Mouse (Mus musculus) T-helper 1 cell (primary cell): Measurements from ENCODE around the gene Med6.

Experiments used
- in situ Hi-C: fragments of 300-600 bp; cut with MboI, MseI; formaldehyde crosslinking; loops from one replicate; pipeline ENCODE4 v1.15.1; 2025; ENCODE audit warnings: high pct_unique_total_duplicates

The Med6 gene

GRCm38 (mm10) chr12:81594902-81595671 lies at the start of gene Med6:
Med6 (minus strand) TSS chr12:81595008.
- in situ Hi-C loops, result loop anchor here (10.0 to 25.0 kb wide), 2 partner anchors 633 to 950 kb away; partner anchors contain the start of genes Erh, Slc10a1 and Slc39a9

GRCm38 (mm10) chr12:81642361-81643082 lies 47.7 kb upstream of the Med6 start:
- in situ Hi-C loops, result no loop called here

- in situ Hi-C loops, result no loop called here
Measured at GRCm38 (mm10) chr12:81640656-81641055, 45.8 kb upstream of the Med6 start.

- in situ Hi-C loops, result no loop called here
Measured at GRCm38 (mm10) chr12:81633246-81633645, 38.4 kb upstream of the Med6 start.

GRCm38 (mm10) chr12:81631661-81632401 lies 37.0 kb upstream of the Med6 start:
- in situ Hi-C loops, result no loop called here

- in situ Hi-C loops, result no loop called here
Measured at GRCm38 (mm10) chr12:81630915-81631660, 36.3 kb upstream of the Med6 start, which contains the start of gene Ttc9. Ttc9 (plus strand) TSS chr12:81631249.

GRCm38 (mm10) chr12:81630520-81630914 lies 35.7 kb upstream of the Med6 start:
- in situ Hi-C loops, result no loop called here

GRCm38 (mm10) chr12:81628091-81628490 lies 33.3 kb upstream of the Med6 start:
- in situ Hi-C loops, result no loop called here

- in situ Hi-C loops, result no loop called here
Measured at GRCm38 (mm10) chr12:81627426-81627825, 32.6 kb upstream of the Med6 start.

GRCm38 (mm10) chr12:81626226-81626861 lies 31.5 kb upstream of the Med6 start:
- in situ Hi-C loops, result no loop called here

- in situ Hi-C loops, result no loop called here
Measured at GRCm38 (mm10) chr12:81623377-81623776, 28.6 kb upstream of the Med6 start.

- in situ Hi-C loops, result loop anchor here (5.0 to 10.0 kb wide), 2 partner anchors 93 to 505 kb away; no protein-coding TSS in a partner anchor
Measured at GRCm38 (mm10) chr12:81619302-81619701, 24.5 kb upstream of the Med6 start.

- in situ Hi-C loops, result loop anchor here (5.0 to 10.0 kb wide), 2 partner anchors 95 to 508 kb away; no protein-coding TSS in a partner anchor
Measured at GRCm38 (mm10) chr12:81616980-81617379, 22.2 kb upstream of the Med6 start.

- in situ Hi-C loops, result loop anchor here (5.0 to 10.0 kb wide), 2 partner anchors 96 to 509 kb away; no protein-coding TSS in a partner anchor
Measured at GRCm38 (mm10) chr12:81615807-81616206, 21.0 kb upstream of the Med6 start.

- in situ Hi-C loops, result no loop called here
Measured at GRCm38 (mm10) chr12:81609445-81609844, 14.6 kb upstream of the Med6 start.

- in situ Hi-C loops, result no loop called here
Measured at GRCm38 (mm10) chr12:81604995-81605784, 10.4 kb upstream of the Med6 start.

GRCm38 (mm10) chr12:81596547-81597262 lies 1.9 kb upstream of the Med6 start:
- in situ Hi-C loops, result loop anchor here (10.0 to 25.0 kb wide), 2 partner anchors 634 to 952 kb away; partner anchors contain the start of genes Erh, Slc10a1 and Slc39a9

- in situ Hi-C loops, result no loop called here
Measured at GRCm38 (mm10) chr12:81568374-81568773, 26.4 kb downstream of the Med6 start, which contains the start of gene Adam21. Adam21 (minus strand) TSS chr12:81568474.

- in situ Hi-C loops, result no loop called here
Measured at GRCm38 (mm10) chr12:81567931-81568330, 26.9 kb downstream of the Med6 start.
